Mouse (Mus musculus) megakaryocyte, embryonic 14.5 days (primary cell): ENCODE data around the gene Srrm3.

ENCODE experiments used
- FLI1 ChIP-seq: IDR thresholded peaks from 2 replicates; pipeline ENCODE4 v1.6.1; 2012; ENCODE audit warnings: low read length, inconsistent platforms, mixed read lengths
- GATA1 ChIP-seq: IDR thresholded peaks from 3 replicates; pipeline ENCODE4 v1.6.1; 2012; ENCODE audit warnings: mixed read lengths, low read length, inconsistent platforms, borderline replicate concordance

- TF ChIP-seq GATA1 (no peak), FLI1 (no peak)
Measured at GRCm38 (mm10) chr5:135832729-135833128, 26.0 kb downstream of the Srrm3 start.
